Mouse (Mus musculus): ENCODE measurements at regions not wholly inside any gene's neighbourhood (a gene's known extent, or its start where the extent isn't known, plus 50 kb on each side); places are given as distances from the start of the nearest gene placed in this dataset.

DNA sequence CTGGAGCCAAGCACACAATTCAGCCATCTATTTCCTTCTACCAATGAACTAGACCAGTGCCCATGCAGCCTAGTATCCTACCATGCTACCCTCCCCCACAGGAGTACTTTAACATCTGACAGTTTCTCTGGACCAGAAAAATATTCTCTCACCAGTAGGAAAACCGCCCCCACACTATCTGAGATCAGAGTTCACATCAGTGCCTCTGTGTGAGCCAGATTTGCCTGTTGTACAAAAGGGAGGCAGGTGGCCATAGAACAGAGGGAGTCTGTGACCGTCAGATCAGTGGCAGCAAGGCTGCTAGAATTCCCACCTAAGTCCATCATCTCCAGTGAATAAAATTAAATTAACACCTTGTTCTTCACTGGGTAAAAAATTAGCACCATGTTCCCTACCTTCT lies 166.5 kb downstream of the Atp23 start:
- WGBS: 65% methylated on average over 2 of the region's 2 CpGs

GRCm38 (mm10) chr10:126727840-126728239 lies 173.3 kb downstream of the Atp23 start:
- no peak for ATAC-seq (ENCODE audit: extremely low read depth, insufficient number of reproducible peaks, low FRiP score, low TSS enrichment)
- H3K9me3 ChIP-seq: no peaks in the 10 kb centered on the region
- no peak overlapping the region for H3K9ac ChIP-seq
- no peak overlapping the region for H3K4me2 ChIP-seq
- no peaks in the 10 kb centered on the region for H3K4me1 ChIP-seq
- H3K4me3 ChIP-seq: no peak overlapping the region
- no peaks in the 10 kb centered on the region for H3K27me3 ChIP-seq (replicated peaks)
- WGBS: 83% methylated on average over 4 of the region's 4 CpGs
- no peak overlapping the region for H3K27ac ChIP-seq (replicated peaks)
- H3K36me3 ChIP-seq: no peaks in the 10 kb centered on the region

More for the DNA sequence above, 166.5 kb downstream of the Atp23 start:
- Histone ChIP-seq H3K9ac (no peak overlapping the region), H3K27ac (replicated peaks) (no peak overlapping the region), H3K36me3 (no peaks in the 10 kb centered on the region), H3K9me3 (no peaks in the 10 kb centered on the region), H3K4me1 (no peaks in the 10 kb centered on the region), H3K4me2 (no peak overlapping the region), H3K4me3 (no peak overlapping the region), H3K27me3 (replicated peaks) (no peaks in the 10 kb centered on the region)
- ATAC-seq (ENCODE audit: extremely low read depth, insufficient number of reproducible peaks, low FRiP score, low TSS enrichment): no peak

- Histone ChIP-seq H3K9ac (no peak overlapping the region), H3K4me1 (no peaks in the 10 kb centered on the region), H3K27ac (replicated peaks) (no peak overlapping the region), H3K27me3 (replicated peaks) (no peaks in the 10 kb centered on the region), H3K36me3 (no peaks in the 10 kb centered on the region), H3K4me2 (no peak overlapping the region), H3K9me3 (no peaks in the 10 kb centered on the region), H3K4me3 (no peak overlapping the region)
- ATAC-seq (ENCODE audit: extremely low read depth, insufficient number of reproducible peaks, low FRiP score, low TSS enrichment): no peak
- WGBS: 62% methylated on average over 2 of the region's 2 CpGs
Measured at GRCm38 (mm10) chr10:126717961-126718360, 183.2 kb downstream of the Atp23 start.

DNA sequence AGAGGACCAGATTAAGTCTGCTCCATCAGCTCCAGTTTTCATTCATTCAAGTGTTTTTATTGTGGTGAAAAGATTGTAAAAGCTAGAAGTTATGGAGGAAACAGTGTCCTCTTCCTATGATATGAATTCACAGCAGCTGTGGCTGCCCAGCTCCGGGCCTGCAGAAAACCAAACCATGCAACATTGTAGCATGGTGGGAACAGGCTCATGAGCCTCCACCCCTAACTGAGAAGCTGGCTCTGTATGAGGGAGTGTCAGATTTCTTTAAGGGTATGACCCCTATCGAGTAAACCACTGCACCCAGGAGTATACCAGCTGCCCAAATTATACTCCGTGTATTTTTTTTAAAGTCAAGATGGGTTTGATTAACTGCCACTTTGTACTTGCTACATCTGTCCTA lies 189.4 kb downstream of the Atp23 start:
- Histone ChIP-seq H3K4me3 (no peak overlapping the region), H3K27me3 (replicated peaks) (no peaks in the 10 kb centered on the region), H3K9ac (no peak overlapping the region), H3K27ac (replicated peaks) (no peak overlapping the region), H3K4me2 (no peak overlapping the region), H3K4me1 (no peaks in the 10 kb centered on the region), H3K36me3 (no peaks in the 10 kb centered on the region), H3K9me3 (no peaks in the 10 kb centered on the region)
- 52% methylated on average over 3 of the region's 3 CpGs for WGBS
- ATAC-seq (ENCODE audit: extremely low read depth, insufficient number of reproducible peaks, low FRiP score, low TSS enrichment): no peak

DNA sequence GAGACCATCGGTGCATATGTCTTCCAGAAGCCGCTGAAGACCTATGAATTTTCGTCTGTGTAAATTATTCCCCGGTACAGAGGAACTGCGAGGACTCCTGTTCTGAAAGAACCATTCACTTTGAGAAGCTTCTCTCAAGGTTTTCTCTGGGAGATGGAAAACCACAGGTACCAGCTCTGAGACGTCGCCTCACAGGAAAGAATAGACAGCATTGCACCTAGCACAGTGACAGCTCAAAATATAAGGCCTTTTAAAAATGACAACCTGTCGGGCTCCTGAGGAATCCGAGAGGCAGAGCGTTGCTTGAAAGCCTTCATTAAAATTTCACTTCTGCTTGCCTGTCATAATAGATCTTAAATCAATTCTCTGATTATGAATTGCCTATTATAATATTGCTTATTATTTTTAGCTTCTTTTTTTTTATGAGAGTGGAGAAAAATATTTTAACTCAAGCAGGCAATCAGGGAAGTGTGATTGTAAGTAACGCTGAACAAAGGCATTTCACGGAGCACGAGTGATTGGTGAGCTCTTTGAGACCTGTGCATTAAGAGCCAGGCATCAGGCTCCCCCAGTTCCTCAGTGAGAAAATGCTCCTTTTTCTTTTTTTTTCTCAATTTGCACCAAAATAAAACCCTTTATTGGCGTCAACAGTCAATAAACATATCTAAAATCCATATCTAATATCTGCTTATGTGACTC lies 191.8 kb downstream of the Atp23 start:
- Histone ChIP-seq H3K27me3 (replicated peaks) (no peaks in the 10 kb centered on the region), H3K27ac (replicated peaks) (no peak overlapping the region), H3K9me3 (no peaks in the 10 kb centered on the region), H3K9ac (no peak overlapping the region), H3K4me3 (no peak overlapping the region), H3K4me2 (no peak overlapping the region), H3K36me3 (no peaks in the 10 kb centered on the region), H3K4me1 (no peaks in the 10 kb centered on the region)
- 77% methylated on average over 14 of the region's 14 CpGs for WGBS
- ATAC-seq (ENCODE audit: extremely low read depth, insufficient number of reproducible peaks, low FRiP score, low TSS enrichment): no peak

DNA sequence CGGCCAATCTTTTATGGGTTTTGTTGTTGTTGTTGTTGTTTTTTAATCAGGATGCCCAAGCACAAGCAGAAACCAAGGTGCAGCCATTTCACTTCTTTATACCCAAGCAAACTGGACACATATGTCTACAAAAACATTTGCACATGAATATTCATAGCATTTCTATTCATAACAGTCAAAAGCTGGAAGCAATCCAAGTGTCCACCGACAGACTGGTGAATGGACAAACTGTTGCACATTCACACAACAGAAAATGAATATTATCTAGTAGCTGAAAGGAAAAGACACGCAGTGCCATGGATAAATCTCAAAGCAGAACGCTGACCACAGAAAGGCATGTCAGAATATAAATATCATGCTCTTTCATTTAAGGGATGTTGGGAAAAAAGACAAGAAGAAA lies 192.4 kb downstream of the Atp23 start:
- Histone ChIP-seq H3K4me3 (no peak overlapping the region), H3K36me3 (no peaks in the 10 kb centered on the region), H3K9ac (no peak overlapping the region), H3K9me3 (no peaks in the 10 kb centered on the region), H3K4me1 (no peaks in the 10 kb centered on the region), H3K4me2 (no peak overlapping the region), H3K27me3 (replicated peaks) (no peaks in the 10 kb centered on the region), H3K27ac (replicated peaks) (no peak overlapping the region)
- ATAC-seq (ENCODE audit: extremely low read depth, insufficient number of reproducible peaks, low FRiP score, low TSS enrichment): no peak
- 63% methylated on average over 4 of the region's 4 CpGs for WGBS

DNA sequence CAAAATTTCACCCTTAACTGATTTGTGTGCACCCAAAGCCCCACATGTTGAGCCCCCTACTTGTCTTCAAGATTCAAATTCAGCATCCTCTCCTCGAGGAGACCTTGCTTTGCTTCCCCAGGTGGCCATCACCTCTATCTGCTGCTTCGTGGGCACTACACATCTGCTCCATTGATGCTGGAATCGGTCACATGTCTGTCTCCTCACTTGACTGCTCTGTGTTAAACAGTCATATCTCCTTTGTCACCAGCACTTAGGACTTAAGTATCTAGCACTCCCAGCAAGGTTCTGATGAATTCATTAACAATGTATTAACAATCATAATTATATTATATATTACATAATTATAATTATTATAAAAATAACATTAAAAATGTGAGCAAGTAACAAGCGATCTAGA lies 192.9 kb downstream of the Atp23 start:
- ATAC-seq (ENCODE audit: extremely low read depth, insufficient number of reproducible peaks, low FRiP score, low TSS enrichment): no peak
- no peak overlapping the region for H3K4me3 ChIP-seq

DNA sequence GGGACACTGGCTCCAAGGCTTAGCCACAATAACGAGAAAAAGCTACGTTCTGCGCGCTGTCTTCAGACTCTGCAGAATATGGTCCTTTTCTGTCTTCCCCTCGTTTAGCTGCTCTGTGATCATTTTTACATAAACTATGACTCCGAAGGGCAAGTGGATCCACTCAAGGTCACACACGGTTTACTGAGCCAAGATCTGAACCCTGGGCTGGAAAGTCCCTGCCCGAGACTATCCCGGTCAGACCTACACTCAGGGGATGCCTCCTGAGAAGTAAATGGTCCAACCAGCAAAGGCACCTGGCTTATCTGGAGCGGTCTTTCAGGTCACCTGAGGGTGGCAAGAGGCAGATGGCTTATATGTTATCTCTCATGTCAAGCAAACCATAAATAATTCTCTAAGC lies 204.1 kb downstream of the Atp23 start:
- no peaks in the 10 kb centered on the region for H3K4me1 ChIP-seq
- no peaks in the 10 kb centered on the region for H3K9me3 ChIP-seq
- H3K4me2 ChIP-seq: no peak overlapping the region
- no peak overlapping the region for H3K4me3 ChIP-seq
- ATAC-seq (ENCODE audit: extremely low read depth, insufficient number of reproducible peaks, low FRiP score, low TSS enrichment): no peak
- no peak overlapping the region for H3K27ac ChIP-seq (replicated peaks)
- H3K36me3 ChIP-seq: no peaks in the 10 kb centered on the region
- WGBS: 79% methylated on average over 10 of the region's 10 CpGs
- H3K27me3 ChIP-seq (replicated peaks): no peaks in the 10 kb centered on the region
- H3K9ac ChIP-seq: no peak overlapping the region

More for the DNA sequence above, 192.9 kb downstream of the Atp23 start:
- H3K27me3 ChIP-seq (replicated peaks): no peaks in the 10 kb centered on the region
- no peak overlapping the region for H3K27ac ChIP-seq (replicated peaks)
- no peaks in the 10 kb centered on the region for H3K4me1 ChIP-seq
- H3K36me3 ChIP-seq: no peaks in the 10 kb centered on the region
- WGBS: 68% methylated on average over 4 of the region's 4 CpGs
- H3K9ac ChIP-seq: no peak overlapping the region
- H3K9me3 ChIP-seq: no peaks in the 10 kb centered on the region
- H3K4me2 ChIP-seq: no peak overlapping the region

- no peak overlapping the region for H3K4me2 ChIP-seq
- ATAC-seq (ENCODE audit: extremely low read depth, insufficient number of reproducible peaks, low FRiP score, low TSS enrichment): no peak
- H3K27me3 ChIP-seq (replicated peaks): no peaks in the 10 kb centered on the region
- H3K27ac ChIP-seq (replicated peaks): no peak overlapping the region
- H3K4me1 ChIP-seq: no peaks in the 10 kb centered on the region
- H3K9ac ChIP-seq: no peak overlapping the region
- no peaks in the 10 kb centered on the region for H3K36me3 ChIP-seq
- no peaks in the 10 kb centered on the region for H3K9me3 ChIP-seq
- 64% methylated on average over 25 of the region's 25 CpGs for WGBS
- H3K4me3 ChIP-seq: no peak overlapping the region
Measured at GRCm38 (mm10) chr10:126690914-126691673, 210.1 kb downstream of the Atp23 start.

- H3K4me3 ChIP-seq: no peak overlapping the region
- WGBS: 10% methylated on average over 12 of the region's 12 CpGs
- H3K9ac ChIP-seq: no peak overlapping the region
- no peak overlapping the region for H3K4me2 ChIP-seq
- ATAC-seq (ENCODE audit: extremely low read depth, insufficient number of reproducible peaks, low FRiP score, low TSS enrichment): no peak
- 0 out of 2 replicates have a peak, but pooled peaks cover 4% of the 10 kb centered on the region for H3K9me3 ChIP-seq
- H3K36me3 ChIP-seq: no peaks in the 10 kb centered on the region
- H3K27ac ChIP-seq (replicated peaks): no peak overlapping the region
- no peaks in the 10 kb centered on the region for H3K4me1 ChIP-seq
- H3K27me3 ChIP-seq (replicated peaks): no peaks in the 10 kb centered on the region
Measured at GRCm38 (mm10) chr10:126680275-126681184, 220.6 kb downstream of the Atp23 start.
